Mouse (Mus musculus): ENCODE results near the gene Acan.

Acan gene

DNA sequence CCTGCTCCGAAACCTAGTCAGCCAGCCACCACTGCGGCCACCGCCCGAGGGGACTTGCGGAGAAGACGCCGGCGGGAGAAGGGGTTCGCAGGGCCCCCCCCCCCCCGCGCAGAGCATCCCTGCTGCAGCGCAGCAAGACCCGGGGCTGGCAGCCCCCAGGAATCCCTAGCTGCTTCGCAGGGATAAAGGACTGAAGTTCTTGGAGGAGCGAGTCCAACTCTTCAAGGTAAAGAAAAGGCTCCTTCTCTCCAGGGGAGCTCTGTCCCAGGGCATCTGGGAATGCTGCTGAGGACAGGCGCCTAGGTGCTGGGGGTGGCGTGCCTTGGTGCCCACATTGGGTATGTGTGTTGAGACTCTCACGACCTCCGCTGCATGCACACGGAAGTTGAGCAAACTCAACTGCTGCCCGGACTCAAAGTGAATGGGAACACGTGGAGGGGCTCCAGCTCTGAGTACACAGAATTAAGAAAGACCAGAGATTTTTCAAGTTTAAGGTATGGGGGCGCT, at the start of gene Acan:
Gene Acan (plus strand): TSS at position 101 of the 507 bp plus-strand sequence.
- DNase-seq (ENCODE audit: low spot score in 2 of 2) = no peak

DNA sequence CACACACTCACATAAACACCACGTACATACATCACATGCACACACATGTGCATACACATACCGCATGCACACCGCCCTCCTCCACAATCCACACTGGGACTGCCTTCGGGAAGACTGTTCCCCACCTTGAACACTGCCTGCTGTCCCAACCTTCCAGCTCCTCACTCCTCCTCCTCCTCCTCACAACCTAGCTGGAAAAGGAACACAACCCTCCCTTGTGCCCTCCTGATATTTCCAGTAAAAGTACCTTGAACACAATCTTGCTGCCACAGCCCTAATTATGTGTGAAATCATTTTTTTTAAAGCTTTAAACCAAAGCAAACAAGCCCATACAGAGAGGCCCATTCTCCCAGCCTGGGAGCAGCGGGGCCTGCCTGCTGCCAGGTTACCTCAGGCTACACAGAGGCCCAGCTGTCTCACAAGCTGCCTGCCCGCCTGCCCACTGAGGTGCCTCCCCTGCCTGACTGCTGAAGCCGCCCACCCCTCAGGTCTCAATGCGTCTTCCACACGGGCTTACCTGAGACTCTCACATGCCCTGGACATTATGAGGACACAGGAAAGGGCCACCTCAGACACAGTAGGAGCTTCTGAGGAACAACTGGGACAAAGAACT, 31.9 kb upstream of the Acan start:
- no peak for DNase-seq (ENCODE audit: low spot score in 2 of 2)

DNA sequence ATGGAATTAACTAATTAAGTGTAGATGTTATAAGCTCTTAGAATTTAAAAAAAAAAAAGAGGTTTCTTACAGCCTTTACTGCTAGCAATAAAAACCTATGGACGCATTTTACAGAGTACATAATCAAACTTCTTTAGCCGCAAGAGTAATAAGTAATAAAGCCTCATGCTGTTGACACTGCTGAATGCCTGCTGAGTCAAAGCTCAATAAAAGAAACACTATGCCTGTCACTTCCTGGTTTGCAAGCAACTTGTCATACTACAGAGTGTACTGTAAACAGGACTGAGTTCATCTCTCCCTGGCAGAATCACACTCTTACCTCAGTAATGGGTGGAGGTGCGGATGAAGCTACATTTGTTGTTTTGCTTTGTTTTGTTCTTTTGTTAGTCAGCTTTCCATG, 24.1 kb upstream of the Acan start:
- DNase-seq (ENCODE audit: low spot score in 2 of 2) = no peak

DNA sequence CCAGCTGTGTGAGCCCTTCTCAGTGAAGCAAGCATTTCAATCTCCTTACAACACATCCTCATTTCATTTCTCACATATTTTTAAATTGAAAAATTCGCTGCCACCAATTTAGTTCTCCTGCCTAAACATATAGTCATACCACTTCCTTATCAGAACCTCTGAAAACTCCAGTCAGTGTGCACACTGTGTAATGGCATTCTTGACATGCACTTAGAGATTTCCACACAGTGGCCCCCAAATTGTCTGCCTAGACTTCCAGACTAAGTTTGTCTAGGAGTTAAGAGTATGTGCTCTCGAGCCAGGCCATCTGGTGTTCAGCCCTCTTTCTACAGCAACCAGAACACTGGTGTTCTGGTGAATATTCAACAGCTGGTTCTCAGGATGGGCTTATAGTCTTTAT, 19.5 kb upstream of the Acan start:
- DNase-seq (ENCODE audit: low spot score in 2 of 2) = no peak

DNA sequence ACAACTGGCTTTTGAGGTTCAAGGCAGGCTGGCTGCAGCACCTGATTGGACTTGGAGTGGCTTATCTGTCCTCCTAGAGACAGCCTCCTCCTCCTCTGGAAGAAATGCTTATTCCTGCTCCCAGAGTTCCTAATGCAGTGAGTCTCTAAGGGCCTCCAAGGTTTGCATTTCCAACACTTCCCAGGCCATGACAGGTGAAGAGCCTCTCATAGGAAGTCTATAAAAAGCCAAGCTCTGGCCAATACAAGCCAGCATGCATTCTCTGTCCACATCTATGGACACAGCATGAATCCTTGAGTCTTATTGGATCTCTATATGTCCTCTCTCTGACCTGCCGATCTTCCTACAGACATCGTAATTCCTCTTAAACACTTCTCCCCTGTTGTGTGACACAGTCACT, 18.8 kb upstream of the Acan start:
- DNase-seq (ENCODE audit: low spot score in 2 of 2) = no peak

DNA sequence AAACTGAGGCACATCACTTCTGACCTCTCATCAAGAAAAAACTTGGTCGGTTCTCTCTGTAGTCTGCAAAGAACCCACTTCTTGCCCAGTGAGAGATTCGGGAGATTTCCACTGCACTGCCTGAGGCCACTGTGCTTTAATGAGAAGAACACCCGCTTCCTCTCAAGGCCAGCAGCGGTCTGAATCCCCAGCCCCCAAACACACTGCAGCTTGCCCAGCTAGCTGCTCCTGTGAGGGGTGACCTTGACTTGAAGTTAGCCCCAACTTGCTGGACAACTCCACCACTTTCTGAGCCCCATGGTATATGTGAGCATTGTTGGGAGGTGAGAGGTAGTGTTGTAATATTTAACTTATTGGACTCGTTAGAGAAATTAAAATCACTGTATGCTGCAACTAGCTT, 1.2 kb upstream of the Acan start:
- DNase-seq (ENCODE audit: low spot score in 2 of 2) = no peak

DNA sequence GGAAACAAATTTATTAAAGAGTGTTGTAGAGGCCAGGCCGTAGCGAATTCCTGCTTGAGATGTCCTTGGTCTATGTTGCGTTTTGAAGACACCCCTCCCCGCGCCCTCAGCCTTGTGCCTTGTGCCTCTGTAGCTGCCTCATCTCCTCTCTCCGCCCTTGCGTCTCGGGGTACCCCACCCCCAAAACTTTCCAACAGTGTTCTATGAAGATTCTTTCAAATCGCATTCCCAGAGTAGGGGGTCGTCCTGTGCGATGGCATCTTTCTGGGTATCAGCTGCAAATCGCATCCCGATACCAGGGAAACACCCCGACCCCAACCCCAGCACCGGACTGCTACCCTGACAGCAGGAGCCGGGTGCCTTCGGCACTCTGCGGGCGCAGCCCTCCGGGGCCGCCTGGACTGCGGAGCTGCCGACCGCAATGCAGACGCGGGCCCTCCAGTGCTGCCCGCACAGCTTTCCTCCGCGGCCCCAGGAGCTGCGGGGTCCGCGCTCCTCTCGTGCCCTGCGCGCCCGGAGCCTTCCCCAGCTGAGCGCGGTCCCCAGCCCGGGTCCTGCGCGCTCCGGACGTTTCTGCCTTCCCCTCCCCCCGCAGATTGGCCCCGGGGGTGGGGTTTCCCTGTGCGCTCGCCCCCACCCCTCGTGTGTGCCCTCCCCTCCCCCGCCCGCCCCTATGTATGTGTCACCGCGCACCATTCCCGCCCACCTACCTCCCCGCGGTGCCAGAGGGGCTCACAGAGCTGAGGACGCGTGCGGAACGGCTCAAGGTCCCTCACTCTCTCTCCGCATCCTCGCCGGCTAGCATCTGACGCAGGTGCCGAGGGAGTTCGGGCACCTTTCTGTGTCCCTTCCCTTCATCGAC, 531 bp upstream of the Acan start:
- DNase-seq (ENCODE audit: low spot score in 2 of 2) = no peak

DNA sequence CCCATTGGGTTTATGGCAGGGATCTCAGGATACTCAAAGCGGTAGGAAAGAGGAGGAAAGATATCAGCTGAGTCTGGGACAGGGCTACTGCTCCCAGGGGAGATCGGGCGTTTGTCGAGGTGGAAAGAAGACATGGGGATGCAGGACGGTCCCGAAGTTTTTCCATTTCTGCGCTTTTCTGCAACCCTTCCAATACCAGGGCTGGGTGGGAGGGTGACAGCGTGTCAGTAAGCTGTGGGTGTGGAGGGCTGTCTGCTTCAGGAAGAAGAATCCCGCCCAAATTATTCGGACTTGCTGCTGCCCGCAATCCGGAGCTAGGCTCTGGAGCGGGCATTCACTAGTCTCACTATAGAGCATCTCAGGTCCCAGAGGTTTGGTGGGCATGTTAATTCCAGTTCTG, 828 bp downstream of the Acan start:
- no peak for DNase-seq (ENCODE audit: low spot score in 2 of 2)

DNA sequence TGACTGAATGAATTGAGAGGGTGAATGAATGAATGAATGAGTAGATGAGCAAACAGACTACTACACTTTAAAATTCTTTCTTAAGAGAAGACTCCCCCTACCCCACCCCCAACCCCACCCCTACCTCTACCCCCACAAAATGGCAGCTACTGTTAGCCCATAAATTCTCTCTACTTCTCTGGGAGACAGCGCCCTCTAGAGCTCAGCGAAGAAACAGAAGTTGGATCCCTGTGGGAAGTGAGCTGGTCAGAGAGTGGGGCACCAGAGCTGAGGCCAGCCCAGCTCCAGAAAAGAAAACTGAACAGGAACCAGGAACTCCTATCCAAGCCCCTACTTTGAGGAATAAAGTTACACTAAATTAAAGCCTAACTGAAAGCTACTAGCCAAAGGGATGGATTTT, 5.3 kb downstream of the Acan start:
- DNase-seq (ENCODE audit: low spot score in 2 of 2) = no peak

DNA sequence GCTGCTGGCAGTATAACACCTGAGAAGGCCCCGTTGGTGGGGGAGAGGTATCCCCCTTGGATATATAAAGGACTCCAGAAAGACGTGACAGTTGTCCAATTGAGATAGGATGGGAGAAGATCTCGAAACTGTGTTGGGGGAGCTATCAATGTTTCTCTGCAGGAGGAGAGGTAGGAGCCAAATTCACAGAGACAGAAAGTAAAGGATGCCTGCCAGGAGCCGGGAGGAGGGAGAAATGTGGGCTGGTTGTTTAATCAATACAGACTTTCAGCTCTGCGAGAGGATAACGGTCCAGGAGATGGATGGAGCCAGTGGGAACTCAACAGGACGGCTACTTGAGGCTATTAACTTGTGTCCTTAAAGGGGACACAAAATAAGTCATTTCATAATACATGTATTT, 14.2 kb downstream of the Acan start:
- DNase-seq (ENCODE audit: low spot score in 2 of 2) = no peak

DNA sequence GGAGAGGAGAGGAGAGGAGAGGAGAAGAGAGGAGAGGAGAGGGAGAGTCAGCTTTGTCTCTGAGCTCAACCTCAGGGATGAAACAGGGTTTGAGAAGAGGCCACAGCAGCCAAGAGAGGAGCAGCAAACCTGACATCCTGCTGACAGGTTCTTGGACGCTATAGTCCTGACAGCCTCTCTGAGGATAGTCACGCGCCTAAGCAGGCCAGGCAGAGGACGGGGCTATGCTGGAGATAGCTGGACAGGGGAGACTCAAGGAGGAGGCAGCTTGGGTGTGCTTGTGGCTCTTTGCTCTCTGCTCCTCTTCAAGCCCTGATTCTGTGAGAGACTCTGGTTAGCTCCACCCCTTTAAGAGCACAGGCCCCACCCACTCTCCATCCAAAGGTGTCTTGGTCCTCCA, 14.9 kb downstream of the Acan start:
- no peak for DNase-seq (ENCODE audit: low spot score in 2 of 2)

DNA sequence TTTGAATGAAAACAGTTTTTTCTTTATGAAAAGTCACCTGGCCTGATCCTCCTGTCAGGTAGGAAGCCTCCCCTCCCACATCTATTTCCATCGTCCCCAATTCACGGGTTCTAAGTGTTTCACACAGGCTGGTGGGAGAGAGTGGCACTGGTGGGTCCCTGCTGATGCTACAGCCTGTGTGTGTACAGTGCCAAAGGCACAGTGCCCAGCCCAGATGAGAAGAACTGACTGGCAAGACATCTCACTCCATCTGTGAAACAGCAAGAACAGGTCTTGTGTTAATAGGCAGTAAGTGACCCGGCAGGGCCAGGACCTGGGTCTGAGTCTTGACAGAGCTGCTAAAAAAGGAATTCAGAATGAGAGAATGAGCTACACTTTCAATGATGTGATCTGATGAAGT, 25.9 kb downstream of the Acan start:
- DNase-seq (ENCODE audit: low spot score in 2 of 2) = no peak

DNA sequence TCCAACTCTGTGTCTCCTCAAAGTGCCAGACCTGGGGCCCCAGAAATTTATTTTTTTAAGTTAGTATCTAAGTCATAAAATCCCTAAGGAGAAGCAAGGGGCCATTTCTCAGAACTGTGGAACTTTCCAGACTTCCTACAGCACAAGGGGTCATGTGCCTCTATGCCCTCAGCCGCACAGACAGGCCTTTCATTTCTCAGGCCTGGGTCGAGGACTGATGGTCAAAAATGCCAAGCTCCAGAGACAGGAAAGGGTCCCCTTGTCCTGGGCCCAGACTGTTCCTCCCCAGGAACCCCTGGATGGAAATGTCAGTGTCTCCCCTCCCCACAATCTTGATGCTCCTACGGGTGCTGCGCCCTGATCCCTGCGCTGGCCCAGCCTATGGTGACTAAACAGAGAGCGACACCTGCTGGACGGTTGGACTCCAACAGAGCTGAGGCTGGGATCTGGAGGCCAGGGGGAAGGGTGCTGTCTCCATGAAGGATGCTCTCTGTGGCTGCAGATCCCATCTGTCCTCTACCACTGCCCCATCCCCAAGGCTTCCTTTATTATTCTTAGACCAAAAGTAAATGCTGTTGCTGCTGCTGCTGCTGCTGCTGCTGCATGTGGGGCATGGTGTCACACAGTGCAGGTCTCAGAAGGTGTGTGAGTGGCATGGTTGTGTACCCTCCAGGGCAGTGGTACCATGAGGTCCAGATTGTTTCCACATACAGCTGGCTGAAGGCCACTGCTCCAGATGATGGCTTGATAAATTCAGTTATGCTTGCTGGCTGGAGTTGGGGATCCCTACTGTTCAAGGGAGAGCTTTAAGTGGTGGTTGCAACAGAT, 27.5 kb downstream of the Acan start:
- DNase-seq (ENCODE audit: low spot score in 2 of 2) = peak; percentile 10 to 70

DNA sequence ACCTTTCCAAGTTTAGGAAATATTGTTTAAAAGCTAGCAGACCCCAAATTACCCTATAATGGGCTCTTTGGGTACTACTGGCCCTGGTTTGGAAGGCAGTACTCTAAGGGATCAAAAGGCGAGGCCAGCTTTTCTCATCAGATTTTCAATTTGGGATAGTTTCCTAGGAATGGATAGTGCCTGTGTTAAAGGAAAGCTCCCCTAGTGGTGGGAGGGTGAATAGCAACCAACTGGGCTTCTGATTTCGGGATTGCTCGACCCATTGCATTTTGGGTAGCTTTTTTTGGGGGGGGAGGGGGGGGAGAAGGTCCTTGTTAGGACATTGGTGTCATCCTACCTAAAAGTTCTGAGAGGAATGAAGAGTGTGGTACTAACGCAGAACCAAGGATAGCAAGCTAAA, 35.8 kb downstream of the Acan start:
- peak in 1 of 2 experiments; percentile 17 for DNase-seq (ENCODE audit: low spot score in 2 of 2)

DNA sequence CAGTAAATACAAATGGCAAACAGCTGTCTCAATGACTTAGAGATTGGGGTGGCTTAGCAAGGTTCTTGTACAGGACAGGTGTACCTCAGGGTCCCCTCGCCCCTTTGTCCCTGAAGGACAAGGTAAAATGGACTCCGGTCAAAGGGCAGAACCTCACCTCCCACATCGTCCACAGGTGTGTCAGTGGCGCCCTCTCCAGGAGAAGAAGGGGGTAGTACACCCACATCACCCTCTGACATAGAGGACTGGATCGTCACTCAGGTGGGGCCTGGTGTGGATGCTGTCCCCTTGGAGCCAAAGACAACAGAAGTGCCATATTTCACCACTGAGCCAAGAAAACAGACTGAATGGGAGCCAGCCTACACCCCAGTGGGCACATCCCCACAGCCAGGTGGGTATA, 43.2 kb downstream of the Acan start:
- no peak for DNase-seq (ENCODE audit: low spot score in 2 of 2)

DNA sequence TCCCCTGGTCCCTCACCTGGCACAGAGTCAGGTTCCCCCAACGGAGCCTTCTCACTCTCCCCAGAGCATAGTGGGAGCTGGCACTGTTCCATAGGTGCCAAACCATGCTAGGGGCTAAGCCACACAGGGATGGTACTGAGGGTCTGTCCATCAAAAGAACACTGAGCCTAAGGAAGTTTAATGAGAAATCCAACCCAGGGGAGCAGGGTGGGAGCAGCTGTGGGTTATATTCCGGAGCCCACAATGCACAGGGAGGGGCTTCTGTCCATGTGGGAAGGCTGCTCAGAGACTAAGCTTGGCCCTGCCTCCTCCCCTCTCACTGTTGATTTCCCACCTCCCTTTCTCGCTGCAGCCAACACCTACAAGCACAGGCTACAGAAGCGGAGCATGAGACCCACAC, 60.6 kb downstream of the Acan start:
- no peak for DNase-seq (ENCODE audit: low spot score in 2 of 2)

DNA sequence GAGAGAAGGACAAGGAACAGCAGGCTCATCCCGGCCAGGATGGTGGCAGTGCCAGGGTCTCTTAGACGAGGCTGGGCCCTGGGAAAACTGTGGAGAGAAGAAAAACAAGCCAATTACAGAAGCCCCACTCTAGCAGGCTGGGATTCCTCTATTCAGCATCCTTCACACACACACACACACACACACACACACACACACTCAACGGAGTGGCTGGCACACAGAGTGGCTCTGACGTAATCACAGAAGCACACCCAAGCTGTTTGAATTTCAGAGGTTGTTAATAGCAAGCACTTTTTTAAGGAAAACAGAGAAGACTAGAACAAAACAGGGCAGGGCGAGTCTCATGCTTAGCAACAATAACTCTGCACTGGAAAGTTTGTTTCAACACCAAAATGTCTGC, 70.2 kb downstream of the Acan start:
- no peak for DNase-seq (ENCODE audit: low spot score in 2 of 2)

DNA sequence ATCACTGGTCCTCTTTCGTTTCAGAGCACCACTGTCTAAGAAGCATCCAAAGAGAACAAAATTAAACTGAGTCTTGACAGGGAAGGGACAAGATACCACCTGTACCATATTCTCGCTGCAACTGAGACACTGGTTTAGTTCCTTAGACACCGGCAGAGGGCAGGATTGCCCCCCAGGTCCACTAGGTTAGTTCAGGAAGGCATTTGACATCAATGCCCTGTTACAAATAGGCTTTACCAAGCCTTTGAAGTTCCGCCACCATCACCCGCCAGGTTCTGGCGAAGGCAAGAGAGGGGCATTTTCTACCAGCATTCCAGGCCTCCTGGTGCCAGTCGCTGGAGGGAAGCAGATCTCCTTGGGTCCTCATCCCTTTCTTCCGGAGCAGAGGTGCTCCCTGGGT, 76.6 kb downstream of the Acan start:
- DNase-seq (ENCODE audit: low spot score in 2 of 2) = no peak

DNA sequence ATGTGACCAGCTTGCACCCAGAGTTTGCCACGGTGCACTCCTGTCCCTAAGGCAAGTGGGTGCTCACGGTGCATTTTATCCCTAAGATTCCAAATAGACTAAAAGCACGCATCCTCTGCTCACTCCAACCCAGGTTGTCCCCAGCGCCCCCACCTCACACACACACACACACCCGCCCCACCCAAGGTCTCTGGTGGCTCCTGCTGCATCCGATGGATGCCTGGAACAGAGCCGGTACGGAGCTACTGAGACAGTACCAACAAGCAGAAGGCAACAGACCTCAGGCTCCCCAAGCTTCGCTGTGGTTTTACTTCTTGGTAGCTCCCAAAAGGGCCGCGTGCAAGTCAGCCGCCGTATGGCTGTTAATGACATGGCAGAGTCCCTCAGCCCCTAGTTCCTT, 77.1 kb downstream of the Acan start:
- DNase-seq (ENCODE audit: low spot score in 2 of 2) = no peak

DNA sequence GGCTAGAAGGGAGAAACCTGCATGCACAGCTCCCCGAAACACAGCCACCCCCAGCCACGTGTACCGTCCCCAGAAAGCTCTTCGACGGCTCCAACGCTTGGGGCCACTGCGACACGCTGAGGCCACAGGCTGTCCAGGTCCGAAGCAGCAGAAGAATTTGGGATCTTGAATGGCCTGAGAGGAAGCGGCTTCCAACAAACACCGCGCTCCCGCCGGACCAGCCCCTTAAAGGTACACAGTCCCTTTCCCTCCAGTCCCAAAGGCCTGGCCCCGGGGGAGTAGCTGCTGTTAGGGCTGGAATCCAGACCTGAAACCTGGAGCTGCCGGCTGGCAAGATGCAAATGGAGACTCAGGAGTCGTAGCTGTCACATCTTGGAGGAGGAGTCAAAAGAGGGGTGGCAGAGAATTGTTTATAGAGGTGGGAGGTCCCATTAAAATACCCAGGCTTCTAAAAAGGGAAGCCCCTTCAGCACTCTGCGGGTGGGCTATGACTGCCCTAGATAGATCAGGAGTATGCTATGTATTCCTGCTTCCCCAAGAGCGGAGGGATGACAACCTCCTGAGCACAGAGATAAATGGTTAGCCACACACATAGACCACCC, 77.7 kb downstream of the Acan start, which contains the start of gene Hapln3:
Gene Hapln3 (minus strand): TSS at position 176 of the 602 bp plus-strand sequence.
- DNase-seq (ENCODE audit: low spot score in 2 of 2) = no peak

DNA sequence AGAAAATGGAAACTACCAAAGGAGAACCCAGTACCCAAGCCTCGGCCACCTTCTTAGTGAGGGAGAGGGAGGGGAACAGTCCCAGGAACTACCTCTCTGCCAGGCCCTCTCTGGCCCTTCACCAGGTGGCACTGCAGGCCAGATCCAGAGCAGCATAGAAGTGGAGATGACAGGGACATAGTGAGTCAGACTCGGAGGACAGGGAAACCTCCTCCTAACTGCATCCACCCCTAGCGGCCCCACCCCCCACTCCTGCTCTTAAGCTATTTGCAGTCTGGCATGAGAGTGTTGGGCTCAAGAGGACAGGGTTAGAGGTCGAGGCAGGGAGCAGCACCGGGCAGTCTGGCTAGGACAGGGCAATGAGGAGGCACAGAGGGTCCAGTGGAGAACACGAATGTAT, 80.1 kb downstream of the Acan start:
- DNase-seq (ENCODE audit: low spot score in 2 of 2) = no peak

DNA sequence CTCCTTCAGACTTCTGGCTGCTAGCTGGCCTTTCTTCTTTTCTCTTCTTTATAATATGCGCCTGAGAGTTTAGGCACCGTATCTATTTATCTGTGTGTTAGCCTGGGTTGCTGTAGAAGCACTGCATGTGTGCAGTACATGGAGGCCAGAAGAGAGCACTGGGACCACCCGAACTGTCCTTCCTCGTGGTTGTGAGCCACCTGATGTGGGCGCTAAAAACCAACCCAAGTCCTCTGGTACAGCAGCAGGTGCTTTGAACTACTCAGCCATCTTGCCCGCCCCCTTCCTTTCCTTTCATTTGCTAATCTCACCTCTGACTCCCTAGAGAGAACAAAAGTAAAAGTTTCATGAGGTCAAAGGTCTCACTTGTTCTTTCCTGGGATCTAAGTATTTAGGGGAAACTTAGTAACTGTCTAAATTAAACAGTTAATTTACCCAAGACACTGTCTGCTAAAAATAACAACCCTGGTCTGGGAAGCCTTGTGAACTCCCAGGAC, 86.1 kb downstream of the Acan start:
- no peak for DNase-seq (ENCODE audit: low spot score in 2 of 2)

Measured in thymus, postnatal 10 days (tissue).